Mouse (Mus musculus): Measurements from ENCODE around the gene Serinc5.
A peak's percentile ranks its signal among the peaks of the same experiment; 100 is the strongest.

Gene Serinc5

DNA sequence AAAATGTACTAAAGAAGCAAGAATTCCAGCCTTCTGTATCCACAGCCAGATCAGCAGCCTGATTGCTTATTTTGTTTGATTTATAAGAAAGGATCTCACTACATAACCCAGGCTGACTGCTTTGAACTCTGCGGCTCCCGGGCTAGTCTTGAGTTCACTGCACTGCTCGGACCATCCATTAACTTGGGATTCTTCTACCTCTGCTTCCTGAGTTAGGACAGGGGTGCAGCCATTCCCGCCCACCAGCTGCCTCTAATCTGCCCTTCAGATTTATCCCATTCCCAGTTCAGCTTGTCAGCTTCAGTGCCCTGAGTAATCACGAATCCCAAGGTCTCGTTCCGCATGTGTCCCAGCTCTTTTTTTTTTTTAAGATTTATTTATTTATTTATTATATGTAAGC is 93.3 kb downstream of the Serinc5 start:
- no peak for DNase-seq (ENCODE audit: low spot score)

DNA sequence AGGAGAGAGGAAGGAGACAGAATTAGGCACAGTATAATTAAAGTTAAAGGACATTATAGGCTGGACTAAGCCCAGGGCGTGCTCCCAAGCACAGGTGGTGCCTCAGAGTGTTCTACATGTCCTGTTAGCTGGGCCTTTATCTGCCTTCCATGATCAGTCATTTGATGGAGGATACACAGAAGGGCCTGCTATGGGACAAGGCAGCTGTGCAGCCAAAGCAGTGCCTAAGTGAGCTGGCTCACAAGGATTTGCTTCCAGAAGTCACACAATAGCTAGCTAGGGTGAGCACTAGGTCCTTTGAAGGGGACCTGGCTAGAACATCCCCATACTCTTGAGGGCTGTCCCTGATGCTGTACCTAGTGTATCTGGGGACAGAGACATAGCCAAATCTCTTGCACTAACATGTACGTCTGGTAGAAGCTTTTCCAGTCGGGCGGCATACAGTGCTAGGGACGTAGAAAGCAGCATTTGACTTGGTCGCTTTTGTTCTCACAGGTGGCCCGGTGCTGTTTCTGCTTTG is 94.2 kb downstream of the Serinc5 start:
- DNase-seq (ENCODE audit: low spot score): no peak

DNA sequence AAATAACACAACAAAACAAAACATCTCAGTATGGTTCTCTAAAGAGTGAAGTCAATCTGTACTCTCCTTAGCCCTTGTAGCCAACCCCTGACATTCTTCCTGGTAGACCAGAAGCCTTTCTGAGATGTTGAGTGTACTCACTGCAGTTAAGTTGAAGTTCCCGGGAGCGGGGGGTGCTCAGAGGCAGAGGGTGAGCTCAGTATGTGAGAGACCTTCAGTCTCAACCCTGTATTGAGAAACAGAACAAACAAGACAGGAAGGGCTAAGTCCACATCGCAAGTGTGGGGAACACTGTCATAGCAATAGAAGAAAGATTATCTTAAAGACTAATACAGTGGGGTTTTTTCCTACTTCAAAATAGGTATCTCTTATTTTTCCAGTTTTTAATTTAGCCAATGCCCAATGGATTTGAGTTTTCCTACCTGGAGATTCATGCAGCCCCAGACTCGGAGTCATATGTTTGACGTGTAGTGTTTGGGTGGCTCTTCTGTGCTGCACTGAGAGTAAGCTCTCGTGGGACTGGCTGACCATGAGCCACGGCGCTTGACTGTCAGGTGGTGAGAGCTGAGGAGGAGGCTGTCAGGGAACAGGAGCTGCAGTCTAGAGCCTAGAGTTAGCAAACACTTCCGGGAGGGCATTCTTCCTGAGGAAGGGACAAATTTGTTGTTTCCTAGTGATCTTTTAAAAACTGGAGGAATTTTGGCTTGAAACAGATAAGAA is 95.6 kb downstream of the Serinc5 start:
- DNase-seq (ENCODE audit: low spot score): no peak

DNA sequence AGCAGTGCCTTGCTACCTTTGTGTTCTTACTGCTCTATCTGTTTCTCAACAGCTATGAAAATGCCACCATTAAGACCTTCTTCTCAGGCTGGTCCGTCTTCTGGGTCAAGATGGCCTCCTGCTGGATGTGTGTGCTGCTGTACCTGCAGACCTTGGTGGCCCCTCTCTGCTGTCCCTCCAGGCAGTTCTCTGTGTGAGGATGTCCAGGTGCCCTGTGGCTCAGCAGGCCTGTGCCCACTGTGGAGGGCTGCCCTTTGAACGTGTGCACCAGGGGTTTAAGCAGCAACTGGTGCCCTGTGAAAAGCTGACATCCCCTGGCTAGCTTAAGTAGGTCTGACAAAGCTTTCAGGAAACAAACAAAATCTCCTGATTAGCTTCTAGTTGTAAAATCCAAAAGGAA is 97.0 kb downstream of the Serinc5 start:
- no peak for DNase-seq (ENCODE audit: low spot score)

DNA sequence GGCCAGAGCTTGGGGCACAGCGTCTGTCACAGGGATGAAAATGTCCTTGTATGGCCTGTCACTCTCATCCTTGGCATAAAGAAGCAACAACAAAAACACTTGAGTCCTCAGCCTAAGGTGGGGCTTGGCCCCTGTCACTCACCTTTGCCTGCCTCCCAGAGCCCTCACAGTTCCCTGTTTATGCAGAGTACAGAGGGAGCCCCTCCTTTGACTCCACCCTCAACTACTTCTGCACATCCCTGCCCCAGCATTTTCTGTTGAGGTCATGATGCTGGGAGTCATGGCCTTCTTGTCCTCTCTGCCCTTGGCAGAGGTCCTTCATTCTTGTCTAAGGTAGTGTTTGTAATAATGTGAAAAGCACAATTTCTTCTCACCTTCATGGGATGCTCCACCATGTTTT is 97.6 kb downstream of the Serinc5 start:
- no peak for DNase-seq (ENCODE audit: low spot score)

DNA sequence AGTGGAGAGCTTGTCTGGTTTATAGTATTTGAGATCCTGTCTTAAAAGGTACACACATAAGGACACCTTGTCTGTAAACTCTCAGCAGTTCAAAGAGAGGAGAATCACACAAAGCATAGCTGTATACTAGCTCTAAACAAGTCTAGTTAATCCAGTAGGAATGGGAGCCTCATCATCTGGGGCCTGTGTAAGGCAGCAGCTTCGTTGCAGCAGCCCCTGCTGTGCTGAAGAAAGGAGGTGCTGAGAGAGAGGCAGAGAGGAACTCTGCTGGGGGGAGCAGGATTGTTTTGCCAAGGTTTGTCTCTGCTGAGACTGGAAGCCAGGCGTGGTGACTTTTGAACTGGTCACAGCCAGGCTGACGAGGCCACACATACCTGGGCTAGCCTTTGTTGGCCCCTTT is 98.6 kb downstream of the Serinc5 start:
- DNase-seq (ENCODE audit: low spot score): no peak

DNA sequence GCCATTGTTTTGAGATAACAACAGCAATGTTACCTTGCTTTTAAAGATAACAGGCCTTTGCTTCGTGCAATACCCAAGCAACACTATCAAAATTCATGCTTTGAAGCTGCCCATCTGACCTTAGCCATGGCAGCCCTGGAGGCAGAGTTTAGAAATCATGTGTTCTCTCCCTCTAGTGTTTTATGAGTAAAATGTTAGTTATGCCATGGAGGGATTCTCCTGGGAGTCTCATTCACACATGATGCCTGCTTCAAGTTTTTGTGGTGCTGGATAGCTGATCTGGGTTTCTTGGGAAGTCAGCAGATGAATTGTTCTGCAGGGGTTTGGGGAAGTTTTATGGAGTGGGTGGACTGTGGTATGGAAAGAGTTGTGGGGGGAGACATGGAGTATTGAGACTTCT is 99.5 kb downstream of the Serinc5 start:
- DNase-seq (ENCODE audit: low spot score): no peak

DNA sequence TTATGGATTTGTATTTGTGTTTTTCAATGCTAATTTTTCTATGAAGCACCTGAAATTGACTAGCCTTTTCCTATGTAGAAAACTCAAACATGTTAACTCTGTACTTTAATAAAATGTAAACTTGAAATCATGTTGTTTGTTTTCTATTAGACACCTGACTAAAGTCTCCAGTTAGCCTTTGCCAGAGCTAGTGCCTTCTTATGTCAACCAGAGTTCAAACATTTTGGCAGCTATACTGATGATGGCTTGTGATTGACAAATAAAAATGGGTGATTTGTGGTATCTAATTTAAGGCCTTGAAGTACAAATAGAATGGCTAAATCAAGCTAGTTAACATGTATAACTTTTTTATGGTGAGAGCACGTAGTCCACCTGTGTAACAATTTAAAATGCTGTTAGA is 100.9 kb downstream of the Serinc5 start:
- no peak for DNase-seq (ENCODE audit: low spot score)

DNA sequence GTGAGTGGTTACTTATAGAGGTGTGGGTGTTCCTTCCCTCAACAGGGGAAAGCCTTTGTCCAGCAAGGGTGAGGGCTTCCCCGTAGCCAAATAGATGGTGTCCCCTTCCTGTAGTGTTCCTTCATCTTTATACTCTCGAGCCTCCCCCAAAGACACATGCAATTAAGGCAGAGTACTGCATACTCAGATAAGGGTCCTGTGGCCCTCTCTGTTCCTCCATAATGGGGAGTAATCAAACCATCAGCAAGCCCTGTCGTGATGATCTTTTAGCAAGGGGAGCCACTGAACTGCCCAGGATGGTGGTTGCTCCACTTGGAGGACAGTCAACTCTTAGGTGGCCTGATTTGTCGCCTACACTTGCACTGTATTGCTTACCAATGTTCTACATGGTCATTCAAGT is 101.7 kb downstream of the Serinc5 start:
- DNase-seq (ENCODE audit: low spot score): no peak

DNA sequence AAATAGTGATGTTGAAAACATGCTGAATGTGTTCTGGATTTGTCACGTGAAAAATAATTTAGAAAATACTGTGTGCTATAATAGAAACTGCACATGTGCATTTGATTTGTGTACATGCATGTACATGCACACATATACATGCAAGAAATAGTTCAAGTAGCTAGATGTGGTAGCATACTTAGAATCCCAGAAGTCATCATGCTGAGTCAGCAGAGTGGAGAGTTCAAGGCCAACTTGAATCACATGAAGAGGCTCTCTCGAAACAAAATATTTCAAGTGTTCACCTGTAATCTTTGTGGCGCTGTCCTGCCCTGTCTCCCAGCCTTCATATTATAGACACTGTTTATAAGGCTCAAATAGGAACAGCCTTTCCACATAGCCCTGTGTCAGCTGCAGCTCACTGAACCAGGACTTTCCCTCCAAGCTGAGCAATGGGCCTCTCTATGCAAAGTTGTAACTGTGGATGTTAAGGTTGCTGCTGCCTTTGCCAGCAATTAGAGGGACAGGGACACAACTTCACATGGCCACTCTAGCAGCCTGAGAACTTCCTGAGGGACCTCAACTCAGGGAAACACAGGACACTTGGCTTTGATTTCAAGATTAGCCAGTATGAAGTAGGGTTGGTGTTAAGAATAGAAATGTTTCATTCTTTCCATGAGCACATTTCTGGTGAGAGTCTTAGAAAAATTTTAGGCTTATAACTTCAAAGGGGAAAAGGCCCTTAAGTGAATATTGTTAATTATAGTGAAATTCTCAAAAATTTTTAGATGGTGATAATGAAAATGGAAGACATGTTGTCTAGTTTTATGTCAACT is 107.2 kb downstream of the Serinc5 start:
- DNase-seq (ENCODE audit: low spot score): no peak

DNA sequence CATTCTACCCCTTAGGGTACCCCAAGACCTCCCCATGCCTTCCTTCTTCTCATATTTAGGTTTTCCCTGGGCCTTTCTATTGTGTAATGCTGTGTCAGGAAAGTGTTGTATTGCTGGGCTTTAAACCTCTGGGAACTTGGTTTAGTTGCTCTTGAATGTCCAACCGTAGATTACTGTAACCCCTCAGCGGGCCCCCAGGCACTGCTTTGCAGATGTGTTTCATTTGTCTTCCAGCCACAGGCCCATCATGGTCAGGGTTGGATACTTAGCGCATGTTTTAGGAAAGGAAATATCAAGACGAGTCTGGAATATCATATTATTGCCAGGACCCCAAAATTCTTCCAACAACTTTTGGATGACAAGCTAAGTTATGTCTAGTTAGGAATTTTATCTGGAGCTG is 110.1 kb downstream of the Serinc5 start:
- no peak for DNase-seq (ENCODE audit: low spot score)

DNA sequence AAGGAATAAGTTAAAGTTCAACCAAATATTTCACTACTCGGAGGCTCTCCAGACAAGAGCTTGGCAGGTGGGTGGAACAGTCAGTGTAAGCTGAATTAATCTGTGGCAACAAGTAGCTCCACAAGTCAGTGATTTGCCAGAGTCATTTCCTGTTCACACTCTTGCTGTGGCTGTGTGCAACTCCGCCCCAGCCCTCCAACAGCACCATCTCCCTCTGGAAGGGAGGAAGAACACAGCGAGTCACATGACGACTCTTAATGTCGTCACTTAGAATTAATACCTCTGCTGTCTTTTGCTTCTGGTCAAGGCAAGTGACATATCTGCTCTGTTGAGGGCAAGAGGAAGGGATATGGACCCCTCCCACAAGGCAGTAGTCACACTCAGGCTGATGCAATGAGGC is 111.5 kb downstream of the Serinc5 start:
- no peak for DNase-seq (ENCODE audit: low spot score)

DNA sequence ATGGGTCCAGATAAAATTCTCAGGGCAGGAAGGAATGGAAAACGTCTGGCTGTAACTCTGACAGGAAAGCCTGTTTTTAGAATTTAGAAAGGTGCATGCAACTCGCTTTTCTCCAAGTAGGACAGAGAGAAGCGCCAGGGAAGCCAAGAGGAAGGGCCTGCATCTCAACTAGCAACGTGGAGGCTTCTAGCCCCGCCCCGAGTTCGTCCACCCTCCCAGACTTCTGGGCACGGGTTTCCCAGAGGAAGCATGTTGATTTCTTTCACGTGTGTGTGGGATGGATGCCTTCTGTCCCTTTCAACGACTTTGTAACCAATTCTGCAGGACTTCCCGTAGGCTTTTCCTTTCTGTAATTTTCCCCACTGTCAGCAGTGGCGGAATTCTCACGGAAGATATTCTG is 118.9 kb downstream of the Serinc5 start:
- no peak for DNase-seq (ENCODE audit: low spot score)

DNA sequence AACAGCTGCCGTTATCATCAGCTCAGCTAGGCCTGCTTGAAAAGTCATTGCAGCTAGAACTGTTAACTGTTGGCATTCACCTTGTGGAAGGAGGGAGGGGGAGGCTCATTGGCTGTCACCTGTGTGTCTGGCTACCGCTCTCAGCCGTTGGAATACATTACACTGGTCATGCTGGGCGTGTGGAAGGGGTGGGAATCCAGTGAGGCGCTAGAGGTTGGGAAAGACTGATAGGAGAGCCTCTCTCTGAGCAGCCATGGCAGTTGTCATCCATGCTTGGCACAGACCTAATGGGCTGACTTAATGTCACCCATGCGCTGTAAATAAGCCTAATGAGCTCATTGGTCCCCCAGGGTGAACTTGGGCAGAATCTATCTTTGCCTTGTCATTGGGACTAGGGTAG is 120.9 kb downstream of the Serinc5 start:
- DNase-seq (ENCODE audit: low spot score): no peak

DNA sequence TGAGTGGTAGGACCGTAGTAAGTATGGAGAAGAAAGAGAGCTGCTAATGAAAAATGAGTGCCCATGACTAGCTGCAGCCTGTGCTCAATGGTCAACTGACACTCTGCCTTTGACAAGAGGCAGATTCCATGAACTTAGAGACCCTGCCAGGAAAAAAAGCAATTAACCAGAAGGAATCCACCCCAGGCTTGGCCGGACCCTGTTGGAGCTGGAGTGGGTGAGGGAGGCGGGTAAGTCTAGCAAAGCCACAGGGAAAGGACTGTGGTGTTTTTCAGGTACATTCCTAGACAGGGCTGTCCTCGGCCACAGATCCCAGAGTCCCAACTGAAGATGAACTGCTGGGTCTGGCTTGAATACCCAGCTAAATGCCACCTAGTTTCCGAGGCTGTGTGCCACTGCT is 121.9 kb downstream of the Serinc5 start:
- DNase-seq (ENCODE audit: low spot score): no peak

DNA sequence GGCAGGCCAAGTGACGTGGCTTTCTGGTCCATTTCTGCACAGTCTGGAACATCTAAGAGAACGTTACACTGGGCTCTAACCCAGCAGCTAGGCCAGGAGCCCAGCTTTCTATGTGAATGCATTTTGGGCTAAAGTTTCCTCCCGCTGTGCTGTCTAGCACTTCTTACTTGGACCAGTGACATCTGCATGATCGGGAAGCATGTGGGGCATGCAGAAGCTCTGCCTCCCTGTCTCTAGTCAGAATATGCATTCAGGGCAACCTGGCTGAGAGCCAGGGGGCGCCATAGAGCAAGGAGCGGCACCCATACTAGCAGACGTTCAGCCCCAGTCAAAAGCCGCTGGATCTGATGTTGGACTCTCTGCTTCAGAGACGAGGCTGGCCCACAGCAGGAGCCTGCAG is 122.4 kb downstream of the Serinc5 start:
- peak; percentile 71 for DNase-seq (ENCODE audit: low spot score)

DNA sequence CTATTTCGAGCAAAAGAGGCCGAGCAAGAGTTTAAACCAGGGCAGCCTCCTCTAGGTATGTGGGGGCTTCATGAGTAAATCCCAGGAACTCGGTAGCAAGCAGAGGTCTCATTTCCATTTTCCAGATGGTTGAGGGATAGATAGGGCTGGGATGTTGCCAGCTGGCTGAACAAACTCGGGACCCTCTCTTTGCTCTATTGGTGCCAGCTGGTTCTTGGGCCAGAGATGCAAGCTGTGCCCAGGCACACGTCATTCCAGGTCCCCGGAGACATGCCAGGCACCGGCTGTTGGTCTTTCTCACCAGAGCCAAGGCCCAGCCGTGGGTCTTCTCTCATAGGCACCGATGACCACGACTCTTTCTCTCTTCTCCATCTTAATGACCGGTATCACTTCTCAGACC is 122.8 kb downstream of the Serinc5 start:
- DNase-seq (ENCODE audit: low spot score): no peak

DNA sequence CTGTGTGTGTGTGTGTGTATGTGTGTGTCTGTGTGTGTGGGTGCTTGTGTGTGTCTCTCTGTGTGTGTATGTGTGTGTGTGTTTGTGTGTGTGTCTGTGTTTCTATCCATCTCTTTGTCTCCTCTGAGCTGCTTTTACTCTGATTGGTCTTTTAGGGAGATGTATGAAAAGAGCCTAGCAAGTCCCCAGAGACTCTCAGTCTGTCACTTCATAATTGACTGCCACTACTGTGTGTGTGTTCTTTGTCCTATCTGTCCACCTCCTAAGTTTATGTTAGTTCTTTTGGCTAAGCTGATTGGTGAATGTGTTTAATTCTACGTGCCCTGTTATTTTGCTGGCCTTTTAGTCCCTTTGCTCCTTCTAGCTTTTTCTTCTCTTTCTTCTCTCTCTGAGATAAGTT is 124.8 kb downstream of the Serinc5 start:
- DNase-seq (ENCODE audit: low spot score): no peak

DNA sequence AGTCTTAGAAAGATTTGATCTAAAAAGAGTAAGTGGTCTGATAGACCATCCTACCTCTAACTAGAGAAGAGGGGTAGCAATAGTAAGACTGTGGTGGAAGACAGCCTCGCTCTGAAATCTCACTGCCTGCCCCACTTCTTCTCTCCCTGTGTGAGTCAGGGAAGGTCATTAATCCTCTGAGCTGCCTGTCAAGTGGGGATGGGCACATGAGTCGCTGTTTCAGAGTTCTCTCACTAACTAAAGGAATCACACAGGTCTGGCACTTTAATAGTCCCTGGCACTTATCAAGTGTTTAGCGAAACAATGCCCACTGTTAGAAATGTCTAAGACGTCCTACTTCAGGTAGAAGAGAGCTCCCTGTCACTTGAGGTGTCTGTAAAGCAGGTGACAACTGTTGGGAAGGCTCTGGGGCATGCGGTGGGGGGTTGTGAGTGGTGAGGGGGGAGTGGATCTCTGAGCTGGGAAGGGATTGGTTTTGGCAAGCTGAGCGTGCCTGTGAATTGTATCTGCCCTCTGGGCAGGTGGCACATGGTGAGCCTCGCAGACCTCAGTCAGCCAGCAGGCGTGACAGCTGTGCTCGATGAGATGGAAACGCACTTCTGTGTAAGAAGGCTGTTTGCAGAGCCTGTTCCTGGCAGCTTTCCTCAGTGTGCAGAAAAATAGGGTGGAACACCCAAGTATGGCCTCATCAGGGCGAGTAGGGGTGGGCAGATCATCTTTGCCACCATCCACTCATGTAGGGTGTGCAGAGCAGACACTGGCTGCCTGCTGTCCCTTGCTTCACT is 125.8 kb downstream of the Serinc5 start:
- DNase-seq (ENCODE audit: low spot score): peak; percentile 72

DNA sequence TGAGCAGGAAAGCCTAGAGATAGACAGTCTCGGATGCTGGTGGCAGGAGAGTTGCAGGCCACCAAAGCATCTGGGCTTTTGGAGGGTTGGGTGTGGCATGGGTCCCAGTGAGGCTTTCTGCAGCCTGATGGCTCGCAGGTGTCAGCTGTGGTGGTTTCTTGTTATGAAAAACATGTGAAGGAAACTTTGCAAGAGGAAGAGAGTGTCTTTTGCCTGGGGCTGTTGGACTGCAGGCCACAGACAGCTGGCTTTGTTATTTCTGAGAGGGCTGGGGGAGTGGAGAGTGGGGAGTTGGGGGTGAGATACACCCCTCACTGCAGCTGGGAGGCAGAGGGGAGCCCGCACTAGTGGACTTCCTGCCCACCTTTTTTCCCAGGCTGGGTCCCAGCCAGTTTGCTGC is 127.9 kb downstream of the Serinc5 start:
- DNase-seq (ENCODE audit: low spot score): no peak

DNA sequence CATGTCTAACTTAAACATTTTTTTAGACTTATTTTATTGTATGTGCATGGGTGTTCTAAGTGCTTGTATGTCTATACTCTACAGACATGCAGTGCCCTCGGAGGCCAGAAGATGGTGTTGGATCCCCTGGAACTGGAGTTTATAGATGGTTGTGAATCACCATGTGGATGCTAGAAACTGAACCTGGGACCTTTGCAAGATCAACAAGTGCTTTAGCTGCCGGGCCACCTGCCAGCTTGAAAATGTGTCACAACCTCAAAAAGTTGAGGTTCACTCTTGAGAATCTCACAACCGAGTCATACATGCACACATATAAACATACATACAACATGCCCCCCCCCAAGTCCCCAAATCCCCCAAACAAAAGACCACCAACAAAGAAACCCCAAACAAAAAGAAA is 129.0 kb downstream of the Serinc5 start:
- no peak for DNase-seq (ENCODE audit: low spot score)

DNA sequence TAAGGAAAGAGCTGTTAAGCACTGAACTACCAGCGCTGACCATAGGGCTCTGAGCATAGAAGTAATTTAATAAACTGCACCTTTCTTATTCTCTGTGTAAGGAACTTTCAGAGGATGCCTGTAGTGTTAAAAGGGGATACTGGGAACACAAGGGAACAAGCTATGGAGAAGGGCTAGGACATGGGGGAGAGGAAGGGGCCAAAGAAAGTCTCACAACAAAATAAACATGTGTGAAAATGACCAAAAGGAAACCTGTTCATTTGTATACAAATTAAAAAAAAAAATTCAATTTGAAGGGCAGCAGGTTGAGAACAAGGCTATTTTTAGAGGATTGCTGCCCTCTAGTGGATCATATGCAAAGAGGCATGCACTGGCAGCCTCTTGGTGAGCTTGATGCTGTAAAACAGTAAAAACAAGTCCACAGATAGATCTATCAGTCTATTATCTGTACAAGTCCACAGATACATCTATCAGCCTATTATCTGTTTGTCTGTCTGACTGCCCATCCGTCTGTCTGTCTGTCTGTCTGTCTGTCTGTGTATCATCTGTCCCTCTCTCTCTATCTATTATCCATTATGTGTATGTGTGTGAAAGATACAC is 129.9 kb downstream of the Serinc5 start:
- peak; percentile 83 for DNase-seq (ENCODE audit: low spot score)

Data from retina, embryonic 14.5 days (tissue).